Mouse (Mus musculus) cerebellum, adult 2 months (tissue): ENCODE measurements at regions not wholly inside any gene's neighbourhood (a gene's known extent, or its start where the extent isn't known, plus 50 kb on each side); places are given as distances from the start of the nearest gene placed in this dataset.

ENCODE experiments used
- DNase-seq, 2 experiments: peaks; one replicate each; pipeline ENCODE4 v3.0.0; 2021
- H3K27ac ChIP-seq: fragments of 200-500 bp; 2 replicates; pipeline ENCODE4 v1.5.1; 2012; ENCODE audit warnings: low read length, control low read depth, inconsistent platforms; ENCODE audit not compliant: insufficient read depth
- H3K27me3 ChIP-seq: fragments of 200-500 bp; 2 replicates; pipeline ENCODE4 v1.6.1; 2012; ENCODE audit warnings: inconsistent platforms, mild to moderate bottlenecking, low read length, moderate library complexity; ENCODE audit not compliant: control insufficient read depth, insufficient read depth
- H3K4me1 ChIP-seq: fragments of 200-500 bp; 2 replicates; pipeline ENCODE4 v1.6.1; 2011; ENCODE audit warnings: low read length; ENCODE audit not compliant: control insufficient read depth, insufficient read depth
- H3K4me3 ChIP-seq: fragments of 200-500 bp; replicated peaks from 2 replicates; pipeline ENCODE3; 2011; ENCODE audit warnings: mild to moderate bottlenecking, low read depth, low read length, control low read depth; ENCODE audit not compliant: insufficient read depth
- CTCF ChIP-seq: fragments of 200-500 bp; IDR thresholded peaks from 2 replicates; pipeline ENCODE4 v1.5.1; 2011; ENCODE audit warnings: low read depth, mild to moderate bottlenecking, control low read depth, low read length, moderate library complexity, borderline replicate concordance; ENCODE audit not compliant: insufficient read depth
- POLR2A ChIP-seq: fragments of 200-500 bp; IDR thresholded peaks from 2 replicates; pipeline ENCODE4 v1.6.1; 2011; ENCODE audit warnings: low read length, control low read depth, borderline replicate concordance; ENCODE audit not compliant: insufficient read depth
- WGBS: fragments of 180-500 bp; shearing (Covaris S2); methylation state at CpG from one replicate; pipeline ENCODE4 v1.1.7; 2018; 5-methylcytosine and 5-hydroxymethylcytosine counted together

- no peak for TF ChIP-seq POLR2A
- no peak for TF ChIP-seq CTCF
- DNase-seq = no peak
- Histone ChIP-seq H3K4me1 (no peaks in the 10 kb centered on the region), H3K27me3 (no peaks in the 10 kb centered on the region), H3K4me3 (no peak overlapping the region), H3K27ac (no peak overlapping the region)
- 58% methylated on average over 10 of the region's 10 CpGs for WGBS
These were observed 169.8 kb upstream of the Zfp618 start for GRCm38 (mm10) chr4:62795538-62795937.

GRCm38 (mm10) chr4:62799923-62800322 lies 165.4 kb upstream of the Zfp618 start:
- no peak overlapping the region for H3K27ac ChIP-seq
- DNase-seq = no peak
- WGBS = 69% methylated on average over 4 of the region's 4 CpGs
- H3K4me1 ChIP-seq = no peaks in the 10 kb centered on the region
- TF ChIP-seq POLR2A (no peak), CTCF (no peak)
- H3K4me3 ChIP-seq = no peak overlapping the region
- no peaks in the 10 kb centered on the region for H3K27me3 ChIP-seq

- no peaks in the 10 kb centered on the region for H3K27me3 ChIP-seq
- no peak overlapping the region for H3K27ac ChIP-seq
- no peak for DNase-seq
- H3K4me1 ChIP-seq = no peaks in the 10 kb centered on the region
- 18% methylated on average over 6 of the region's 6 CpGs for WGBS
- no peak overlapping the region for H3K4me3 ChIP-seq
- no peak for TF ChIP-seq POLR2A
- TF ChIP-seq CTCF = no peak
These were observed 159.5 kb upstream of the Zfp618 start for GRCm38 (mm10) chr4:62805841-62806240.

- Histone ChIP-seq H3K4me3 (no peak overlapping the region), H3K27ac (no peak overlapping the region), H3K4me1 (no peaks in the 10 kb centered on the region), H3K27me3 (no peaks in the 10 kb centered on the region)
- 90% methylated on average over 2 of the region's 2 CpGs for WGBS
- TF ChIP-seq CTCF = no peak
- no peak for TF ChIP-seq POLR2A
- no peak for DNase-seq
These were observed 158.6 kb upstream of the Zfp618 start for GRCm38 (mm10) chr4:62806786-62807185.

GRCm38 (mm10) chr4:62807926-62808552 lies 157.3 kb upstream of the Zfp618 start:
- H3K27ac ChIP-seq = no peak overlapping the region
- no peak for DNase-seq
- 69% methylated on average over 12 of the region's 12 CpGs for WGBS
- H3K27me3 ChIP-seq = no peaks in the 10 kb centered on the region
- TF ChIP-seq CTCF (no peak), POLR2A (no peak)
- no peaks in the 10 kb centered on the region for H3K4me1 ChIP-seq
- H3K4me3 ChIP-seq = no peak overlapping the region

GRCm38 (mm10) chr4:62808553-62808950 lies 156.8 kb upstream of the Zfp618 start:
- WGBS = 93% methylated on average over 12 of the region's 12 CpGs
- Histone ChIP-seq H3K4me1 (no peaks in the 10 kb centered on the region), H3K4me3 (no peak overlapping the region), H3K27ac (no peak overlapping the region), H3K27me3 (no peaks in the 10 kb centered on the region)
- no peak for DNase-seq
- TF ChIP-seq POLR2A (no peak), CTCF (no peak)

- Histone ChIP-seq H3K4me3 (no peak overlapping the region), H3K27ac (no peak overlapping the region), H3K4me1 (no peaks in the 10 kb centered on the region), H3K27me3 (no peaks in the 10 kb centered on the region)
- TF ChIP-seq POLR2A (no peak), CTCF (no peak)
- 61% methylated on average over 4 of the region's 4 CpGs for WGBS
- DNase-seq = no peak
These were observed 156.3 kb upstream of the Zfp618 start for GRCm38 (mm10) chr4:62809048-62809447.

- H3K27me3 ChIP-seq = no peaks in the 10 kb centered on the region
- H3K4me3 ChIP-seq = no peak overlapping the region
- no peaks in the 10 kb centered on the region for H3K4me1 ChIP-seq
- H3K27ac ChIP-seq = no peak overlapping the region
- 80% methylated on average over 2 of the region's 2 CpGs for WGBS
- no peak for DNase-seq
- TF ChIP-seq POLR2A (no peak), CTCF (no peak)
These were observed 145.5 kb upstream of the Zfp618 start for GRCm38 (mm10) chr4:62819889-62820288.

GRCm38 (mm10) chr4:62821288-62821687 lies 144.1 kb upstream of the Zfp618 start:
- Histone ChIP-seq H3K4me3 (no peak overlapping the region), H3K4me1 (no peaks in the 10 kb centered on the region), H3K27me3 (no peaks in the 10 kb centered on the region), H3K27ac (no peak overlapping the region)
- TF ChIP-seq POLR2A (no peak), CTCF (no peak)
- WGBS = 40% methylated on average over 2 of the region's 2 CpGs
- no peak for DNase-seq
